Mouse (Mus musculus) right cerebral cortex, adult 18-20 months (tissue): ENCODE results near the gene Pomt1.
"Not testable (repeated sequence)": the region's sequence is repeated elsewhere in the genome, so short reads cannot be mapped to it uniquely, and the experiment has no call there.

Experiments used
- DNase-seq: peaks from one replicate; pipeline ENCODE4 v3.0.0; 2022; ENCODE audit warnings: mixed read lengths

The Pomt1 gene

DNA sequence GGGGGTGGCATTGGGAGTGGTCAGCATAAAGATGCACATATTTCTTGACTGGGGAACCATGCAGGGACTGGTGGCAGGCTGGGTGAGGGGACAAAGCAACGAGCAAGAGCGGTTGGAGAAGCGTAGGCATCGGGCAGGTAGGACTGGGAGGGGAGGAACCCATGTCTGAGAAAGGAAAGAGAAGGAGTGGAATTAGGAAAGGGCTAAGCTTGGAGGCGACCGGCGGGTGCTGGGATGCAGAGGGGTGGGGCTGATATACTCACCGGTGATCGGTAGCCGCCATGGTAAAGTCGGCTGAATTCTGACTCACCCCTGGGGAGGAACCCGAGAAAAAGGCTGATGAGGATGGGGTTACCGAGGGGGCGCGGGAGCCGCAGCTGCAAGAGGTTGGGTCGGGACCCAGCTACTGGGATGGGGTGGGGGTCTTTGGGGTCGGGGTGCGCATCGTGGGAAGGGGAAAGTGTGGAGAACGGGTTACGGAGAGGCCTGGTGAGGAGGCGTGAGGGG lies 51.0 kb downstream of the Pomt1 start, which contains the start of gene Golga2:
Golga2 (plus strand) TSS at position 51 of the 507 bp plus-strand sequence.
- no peak for DNase-seq

DNA sequence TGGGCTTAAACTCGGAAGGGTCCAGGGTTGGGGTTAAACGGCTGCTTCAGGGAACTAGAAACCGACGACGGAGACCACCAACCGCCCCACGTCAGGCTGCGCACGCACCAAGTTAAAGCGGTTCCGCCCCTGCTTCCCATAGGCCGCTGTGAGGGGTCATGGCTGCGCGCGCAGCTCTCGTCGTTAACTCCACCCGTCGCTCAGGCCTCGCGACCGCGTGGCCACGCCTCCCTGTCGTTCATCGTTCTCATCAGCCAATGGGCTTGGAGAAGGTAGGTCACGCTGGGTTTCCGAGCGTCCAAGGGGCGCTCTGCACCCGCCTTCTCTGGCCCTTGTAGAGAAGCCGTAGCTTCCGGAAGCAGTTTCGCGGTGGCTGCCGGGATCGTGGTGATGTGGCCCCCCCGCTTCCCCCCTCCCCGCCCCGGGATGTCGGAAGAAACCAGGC lies 51.6 kb downstream of the Pomt1 start, which contains the start of gene Swi5:
Swi5 (minus strand) TSS at position 153 of the 445 bp plus-strand sequence.
- DNase-seq: peak; percentile 98

DNA sequence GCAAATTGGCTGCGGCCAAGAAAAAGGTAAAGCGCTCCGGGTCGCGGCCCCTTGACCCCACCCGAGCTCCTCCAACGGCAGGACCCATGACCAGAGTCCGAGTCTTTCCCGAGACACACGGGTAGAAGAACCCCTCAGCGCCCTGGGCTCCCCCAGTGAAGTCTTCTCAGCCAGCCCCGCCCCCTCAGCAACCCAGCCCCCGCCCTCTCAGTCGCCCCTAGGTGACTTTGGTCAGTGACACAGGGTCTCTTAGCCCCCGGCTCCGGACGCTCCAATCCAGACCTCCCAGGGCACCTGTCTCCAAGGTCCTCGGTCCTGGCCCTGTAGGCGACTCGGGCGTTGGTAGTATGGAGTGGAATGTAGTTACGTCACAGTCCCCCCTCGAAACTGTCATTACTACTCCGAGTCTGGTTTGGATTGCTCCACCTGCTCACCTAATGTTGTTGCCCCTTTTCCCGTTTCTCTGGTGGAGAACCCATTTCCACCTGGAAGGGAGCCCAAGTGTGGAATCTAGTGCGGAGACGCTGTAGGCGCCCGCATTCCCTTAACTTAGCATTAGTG lies 52.1 kb downstream of the Pomt1 start:
- no peak for DNase-seq

GRCm38 (mm10) chr2:32289578-32289977 lies 53.2 kb downstream of the Pomt1 start:
- no peak for DNase-seq

GRCm38 (mm10) chr2:32294348-32294747 lies 58.0 kb downstream of the Pomt1 start:
- DNase-seq: no peak

DNA sequence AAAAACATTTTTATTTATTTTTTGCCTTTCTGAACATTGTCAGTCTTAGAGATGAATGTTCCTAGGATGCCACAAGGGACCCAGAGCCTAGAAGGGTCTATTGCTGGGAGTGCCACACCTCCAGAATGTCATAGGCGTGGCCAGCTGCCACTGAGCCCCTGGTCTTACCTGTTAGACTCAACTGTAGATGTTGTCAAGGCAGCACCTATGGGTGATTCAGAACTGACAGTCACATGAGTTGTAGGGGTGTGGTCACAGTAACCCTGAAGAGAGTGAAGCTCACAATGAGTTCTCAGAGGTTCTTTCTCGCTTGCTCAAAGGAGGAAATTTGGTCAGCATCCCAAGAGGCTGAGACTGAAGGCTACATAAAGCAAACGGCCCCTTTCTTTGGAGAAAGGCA lies 58.9 kb downstream of the Pomt1 start:
- no peak for DNase-seq

DNA sequence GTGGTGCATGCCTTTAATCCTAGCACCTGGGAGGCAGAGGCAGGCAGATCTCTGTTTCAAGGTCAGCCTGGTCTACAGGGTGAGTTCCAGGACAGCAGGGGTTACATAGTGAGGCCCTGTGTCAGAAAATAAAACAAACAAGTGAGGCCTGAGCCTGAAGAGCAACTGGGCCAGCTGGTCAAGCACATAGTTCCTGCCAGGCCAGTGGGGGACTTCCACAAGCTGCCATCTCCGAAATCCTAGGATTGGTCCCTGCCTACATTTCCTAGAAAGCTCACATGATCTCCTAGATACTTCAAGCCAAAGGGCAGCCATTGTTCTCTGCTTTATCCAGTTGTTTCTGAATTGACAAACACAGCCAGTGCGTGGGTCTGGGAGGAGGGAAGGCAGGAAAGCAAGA lies 59.5 kb downstream of the Pomt1 start:
- not testable (repeated sequence) for DNase-seq

DNA sequence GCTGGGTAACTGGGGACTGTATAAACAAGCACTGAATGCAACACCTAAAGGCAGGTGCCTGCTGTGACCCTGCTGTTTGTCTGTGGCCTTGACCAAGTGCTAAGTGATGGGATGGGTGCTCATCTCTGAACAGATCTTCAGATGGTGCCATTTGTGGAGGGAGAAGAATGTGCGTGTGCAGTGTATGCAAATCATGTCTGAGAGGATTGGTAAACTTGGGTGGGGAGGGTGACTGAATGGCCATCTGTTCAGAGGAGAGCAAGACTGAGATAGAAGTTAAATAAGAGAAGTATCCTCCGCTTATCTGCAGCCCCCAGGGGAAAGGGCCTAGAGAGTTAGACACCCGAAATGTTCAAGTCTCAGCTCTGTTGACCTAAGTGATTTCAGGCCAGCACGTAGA lies 63.1 kb downstream of the Pomt1 start:
- DNase-seq: peak; percentile 23

DNA sequence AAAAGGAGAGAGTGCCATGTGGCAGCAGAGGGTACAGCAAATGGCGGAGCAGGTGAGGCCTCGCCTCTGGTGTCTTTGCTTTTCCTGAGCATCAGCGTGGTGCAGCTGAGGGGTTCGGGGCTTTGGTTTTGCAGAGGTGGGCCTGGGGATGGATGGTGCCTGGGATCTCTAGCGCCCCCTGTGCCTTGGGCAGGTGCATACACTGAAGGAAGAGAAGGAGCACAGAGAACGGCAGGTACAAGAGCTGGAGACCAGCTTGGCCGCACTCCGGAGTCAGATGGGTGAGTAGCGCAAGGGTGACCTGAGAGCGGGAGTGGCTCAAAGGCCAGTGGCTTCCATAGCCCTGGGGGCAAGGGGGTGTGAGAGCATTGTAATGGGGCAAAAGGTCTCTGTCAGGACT lies 66.6 kb downstream of the Pomt1 start:
- DNase-seq: no peak

DNA sequence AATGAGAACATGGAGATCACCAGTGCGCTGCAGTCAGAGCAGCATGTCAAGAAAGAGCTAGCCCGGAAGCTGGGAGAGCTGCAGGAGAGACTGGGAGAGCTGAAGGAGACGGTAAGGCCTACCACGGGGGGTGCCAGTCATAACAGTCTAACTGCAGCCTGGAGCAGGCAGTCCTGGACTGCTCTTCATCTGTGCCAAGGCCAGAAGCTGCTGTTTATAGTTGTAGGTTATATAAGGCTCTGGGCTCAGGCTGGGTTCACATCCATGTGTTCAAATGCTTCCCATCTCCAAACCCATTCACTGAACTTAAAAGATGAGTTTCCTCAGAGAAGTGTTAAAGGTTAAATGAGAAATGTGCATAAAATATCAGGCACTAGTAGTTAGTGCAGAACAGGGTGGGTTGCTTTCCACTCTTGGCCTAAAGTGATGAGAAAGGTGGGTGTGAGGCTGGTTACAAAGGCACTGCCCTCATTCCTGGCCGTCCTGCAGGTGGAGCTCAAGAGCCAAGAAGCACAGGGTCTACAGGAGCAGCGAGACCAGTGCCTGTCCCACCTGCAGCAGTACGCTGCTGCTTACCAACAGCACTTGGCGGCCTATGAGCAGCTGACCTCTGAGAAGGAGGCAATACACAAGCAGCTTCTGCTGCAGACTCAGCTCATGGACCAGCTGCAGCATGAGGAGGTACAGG lies 67.9 kb downstream of the Pomt1 start:
- peak; percentile 74 for DNase-seq
